Mouse (Mus musculus) hindbrain, embryonic 10.5 days (tissue): ENCODE results near the gene Lamb3. TPM values are rescaled to one million over a fixed set of nuclear protein-coding genes. Genes with fewer than 3 reads are reported as not detected.
A peak's percentile ranks its signal among the peaks of the same experiment; 100 is the strongest.

ENCODE experiments used
- DNase-seq: peaks from one replicate; pipeline ENCODE4 v3.0.0-alpha.2; 2017; ENCODE audit warnings: low spot score
- H3K27ac ChIP-seq: fragments of 300-500 bp; sonication (generic); 2 replicates; pipeline ENCODE4 v1.5.1; 2016; ENCODE audit warnings: mild to moderate bottlenecking, moderate library complexity
- H3K27me3 ChIP-seq: fragments of 300-500 bp; sonication (generic); 2 replicates; pipeline ENCODE4 v1.6.1; 2016; ENCODE audit warnings: mild to moderate bottlenecking; ENCODE audit not compliant: poor library complexity, insufficient read depth, severe bottlenecking
- H3K36me3 ChIP-seq: fragments of 300-500 bp; sonication (generic); 2 replicates; pipeline ENCODE4 v1.6.1; 2016; ENCODE audit warnings: mild to moderate bottlenecking, moderate library complexity
- H3K4me1 ChIP-seq: fragments of 300-500 bp; sonication (generic); replicated peaks from 2 replicates; pipeline ENCODE4 v1.6.1; 2016; ENCODE audit warnings: mild to moderate bottlenecking
- H3K4me3 ChIP-seq: fragments of 300-500 bp; sonication (generic); 2 replicates; pipeline ENCODE4 v1.5.1; 2016; ENCODE audit warnings: mild to moderate bottlenecking, moderate library complexity
- H3K9me3 ChIP-seq: fragments of 300-500 bp; sonication (generic); 2 replicates; pipeline ENCODE4 v1.6.1; 2016; ENCODE audit warnings: mild to moderate bottlenecking, moderate library complexity
- WGBS: fragments of 180-500 bp; shearing (Covaris S2); methylation state at CpG from one replicate; pipeline ENCODE4 v1.1.7; 2016; 5-methylcytosine and 5-hydroxymethylcytosine counted together
- polyA plus RNA-seq: library from polyadenylated mRNA; unstranded; fragments of >200 nt; fragmentation: Nextera tagmentation; extraction: Ambion mirVana; gene quantifications from 2 replicates; pipeline ENCODE4 v1.2.1, GENCODE M21; 2016

The Lamb3 gene
- polyA plus RNA-seq, 1 experiment from 2014 or later, result 0.46 TPM

DNA sequence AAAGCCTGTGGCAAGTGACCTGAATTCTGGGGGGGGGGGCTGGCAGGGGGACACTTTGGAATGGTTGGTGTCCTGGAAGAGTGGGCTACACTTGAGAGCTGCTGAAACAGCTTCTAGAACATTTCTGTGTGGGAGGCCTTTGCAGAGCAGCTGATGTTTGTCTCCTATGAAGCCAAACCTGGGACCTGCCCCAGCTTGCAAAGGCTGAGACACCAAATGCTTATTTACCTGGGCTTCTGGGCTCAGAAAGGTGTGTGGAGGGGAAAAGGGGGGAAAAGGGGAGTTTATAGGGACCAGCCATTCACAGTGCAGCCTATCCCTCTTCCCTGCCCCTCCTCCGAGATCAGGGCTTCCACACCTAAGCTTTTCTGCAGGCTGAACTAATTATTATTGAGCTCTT is 92.5 kb downstream of the Lamb3 start:
- H3K4me1 ChIP-seq, result peaks cover 16% of the 10 kb centered on the region
- no peak for DNase-seq
- 67% methylated on average over 1 of the region's 1 CpGs for WGBS
- no peaks in the 10 kb centered on the region for H3K9me3 ChIP-seq
- H3K36me3 ChIP-seq, result no peaks in the 10 kb centered on the region
- H3K27me3 ChIP-seq, result peaks cover 14% of the 10 kb centered on the region; the same call in 1 of the 2 replicates
- H3K27ac ChIP-seq, result no peak overlapping the region
- H3K4me3 ChIP-seq, result no peak overlapping the region

DNA sequence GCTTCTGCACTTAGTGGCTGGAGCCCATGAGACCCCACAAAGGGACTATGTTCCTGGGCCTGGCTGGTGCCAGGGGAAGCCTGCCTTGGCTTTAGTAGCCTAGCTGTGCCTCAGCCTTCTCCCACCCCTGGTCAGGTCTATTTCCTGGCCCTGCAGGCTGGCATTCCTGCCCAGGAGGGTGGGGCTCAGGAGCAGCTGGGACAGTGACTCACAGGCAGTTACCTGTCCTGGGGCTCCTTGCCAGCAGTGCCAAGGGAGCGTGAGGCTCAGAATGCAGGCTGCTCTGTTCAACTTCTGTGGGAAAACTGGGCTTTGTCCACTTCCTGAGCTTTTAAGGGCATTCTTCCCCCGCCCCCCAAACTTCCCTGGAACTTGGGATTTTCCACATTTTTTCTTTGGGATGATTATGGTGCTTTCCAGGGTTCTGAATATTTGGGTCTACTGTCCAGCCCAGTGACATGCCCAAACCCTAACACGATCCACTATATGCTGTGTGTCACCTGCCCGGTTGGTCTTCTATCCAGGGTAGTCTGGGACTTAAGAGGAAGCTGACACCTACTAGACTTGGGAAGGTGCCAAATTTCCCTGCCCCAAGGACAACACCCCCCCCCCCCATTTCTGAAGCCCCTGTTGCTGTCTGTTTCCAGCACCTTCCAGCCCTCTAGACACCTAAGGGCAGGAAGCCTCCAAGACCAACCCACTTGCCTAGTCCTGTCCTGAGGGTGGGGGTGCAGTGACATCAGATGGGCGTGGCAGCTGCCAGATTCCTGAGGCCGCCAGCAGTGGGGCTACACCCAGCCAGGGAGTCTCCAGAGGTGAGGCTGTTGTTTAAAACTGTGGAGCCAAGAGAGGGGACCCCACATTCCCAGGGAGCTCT is 94.0 kb downstream of the Lamb3 start:
- DNase-seq, result no peak
- H3K4me3 ChIP-seq, result no peak overlapping the region
- 71% methylated on average over 6 of the region's 6 CpGs for WGBS
- H3K27ac ChIP-seq, result 0 out of 2 replicates have a peak overlapping the region, but pooled peaks have one; percentile 19
- no peaks in the 10 kb centered on the region for H3K36me3 ChIP-seq
- peaks cover 28% of the 10 kb centered on the region for H3K4me1 ChIP-seq
- no peaks in the 10 kb centered on the region for H3K9me3 ChIP-seq
- H3K27me3 ChIP-seq, result peaks cover 14% of the 10 kb centered on the region; the same call in 1 of the 2 replicates

GRCm38 (mm10) chr1:193302093-193302405 is 94.5 kb downstream of the Lamb3 start:
- Histone ChIP-seq H3K4me1 (peaks cover 28% of the 10 kb centered on the region), H3K9me3 (no peaks in the 10 kb centered on the region), H3K27me3 (peaks cover 14% of the 10 kb centered on the region; the same call in 1 of the 2 replicates), H3K27ac (0 out of 2 replicates have a peak overlapping the region, but pooled peaks have one; percentile 19), H3K36me3 (no peaks in the 10 kb centered on the region), H3K4me3 (no peak overlapping the region)
- DNase-seq, result no peak
- WGBS, result 66% methylated on average over 8 of the region's 8 CpGs

- Histone ChIP-seq H3K4me1 (peaks cover 28% of the 10 kb centered on the region), H3K27ac (peak overlapping the region; percentile 13; the same call in 1 of the 2 replicates), H3K9me3 (no peaks in the 10 kb centered on the region), H3K4me3 (no peak overlapping the region), H3K36me3 (no peaks in the 10 kb centered on the region), H3K27me3 (peaks cover 14% of the 10 kb centered on the region; the same call in 1 of the 2 replicates)
- no peak for DNase-seq
- WGBS, result 65% methylated on average over 2 of the region's 2 CpGs
Observed at GRCm38 (mm10) chr1:193303096-193303495, 95.6 kb downstream of the Lamb3 start.

GRCm38 (mm10) chr1:193305386-193305785 is 97.9 kb downstream of the Lamb3 start:
- peak; percentile 50 for DNase-seq
- no peak overlapping the region for H3K4me3 ChIP-seq
- H3K27me3 ChIP-seq, result peaks cover 14% of the 10 kb centered on the region; the same call in 1 of the 2 replicates
- WGBS, result 23% methylated on average over 7 of the region's 7 CpGs
- H3K27ac ChIP-seq, result no peak overlapping the region
- H3K4me1 ChIP-seq, result peaks cover 28% of the 10 kb centered on the region
- H3K36me3 ChIP-seq, result no peaks in the 10 kb centered on the region
- H3K9me3 ChIP-seq, result no peaks in the 10 kb centered on the region

GRCm38 (mm10) chr1:193306832-193307231 is 99.3 kb downstream of the Lamb3 start:
- Histone ChIP-seq H3K4me3 (no peak overlapping the region), H3K27me3 (peaks cover 11% of the 10 kb centered on the region; the same call in 1 of the 2 replicates), H3K9me3 (no peaks in the 10 kb centered on the region), H3K36me3 (no peaks in the 10 kb centered on the region), H3K27ac (no peak overlapping the region), H3K4me1 (peaks cover 28% of the 10 kb centered on the region)
- WGBS, result 92% methylated on average over 2 of the region's 2 CpGs
- DNase-seq, result no peak

GRCm38 (mm10) chr1:193309785-193310518 is 102.5 kb downstream of the Lamb3 start:
- no peaks in the 10 kb centered on the region for H3K36me3 ChIP-seq
- no peaks in the 10 kb centered on the region for H3K9me3 ChIP-seq
- WGBS, result 69% methylated on average over 1 of the region's 1 CpGs
- H3K4me1 ChIP-seq, result peaks cover 12% of the 10 kb centered on the region; the same call in 1 of the 2 replicates
- no peaks in the 10 kb centered on the region for H3K27me3 ChIP-seq
- H3K4me3 ChIP-seq, result no peak overlapping the region
- no peak overlapping the region for H3K27ac ChIP-seq
- no peak for DNase-seq

GRCm38 (mm10) chr1:193310519-193311085 is 103.1 kb downstream of the Lamb3 start:
- Histone ChIP-seq H3K27ac (no peak overlapping the region), H3K27me3 (no peaks in the 10 kb centered on the region), H3K4me1 (0 out of 2 replicates have a peak, but pooled peaks cover 7% of the 10 kb centered on the region), H3K4me3 (no peak overlapping the region), H3K36me3 (no peaks in the 10 kb centered on the region), H3K9me3 (no peaks in the 10 kb centered on the region)
- no peak for DNase-seq
- 88% methylated on average over 3 of the region's 3 CpGs for WGBS

DNA sequence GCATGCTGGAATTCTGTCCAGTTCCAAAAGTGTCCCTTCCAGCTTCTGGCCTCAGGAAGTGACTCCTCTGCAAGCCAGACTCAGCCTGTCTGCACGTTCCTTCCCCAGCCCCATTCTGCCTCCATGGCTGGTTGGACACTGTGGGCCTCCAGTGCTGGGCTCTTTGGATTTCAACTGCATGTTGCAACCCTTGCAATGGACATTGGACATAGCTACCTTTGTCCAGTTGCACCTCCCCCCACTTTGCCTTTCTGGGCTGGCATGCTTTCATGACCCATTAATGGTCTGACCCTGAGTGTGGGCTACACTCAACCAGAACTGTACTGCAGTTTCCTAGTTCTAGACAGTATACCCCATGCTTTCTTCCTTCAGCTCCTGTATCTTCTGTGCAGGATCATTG is 104.1 kb downstream of the Lamb3 start:
- peaks cover 4% of the 10 kb centered on the region; the same call in 1 of the 2 replicates for H3K4me1 ChIP-seq
- H3K27ac ChIP-seq, result no peak overlapping the region
- H3K36me3 ChIP-seq, result no peaks in the 10 kb centered on the region
- no peak for DNase-seq
- no peaks in the 10 kb centered on the region for H3K27me3 ChIP-seq
- no peak overlapping the region for H3K4me3 ChIP-seq
- 64% methylated on average over 1 of the region's 1 CpGs for WGBS
- no peaks in the 10 kb centered on the region for H3K9me3 ChIP-seq

DNA sequence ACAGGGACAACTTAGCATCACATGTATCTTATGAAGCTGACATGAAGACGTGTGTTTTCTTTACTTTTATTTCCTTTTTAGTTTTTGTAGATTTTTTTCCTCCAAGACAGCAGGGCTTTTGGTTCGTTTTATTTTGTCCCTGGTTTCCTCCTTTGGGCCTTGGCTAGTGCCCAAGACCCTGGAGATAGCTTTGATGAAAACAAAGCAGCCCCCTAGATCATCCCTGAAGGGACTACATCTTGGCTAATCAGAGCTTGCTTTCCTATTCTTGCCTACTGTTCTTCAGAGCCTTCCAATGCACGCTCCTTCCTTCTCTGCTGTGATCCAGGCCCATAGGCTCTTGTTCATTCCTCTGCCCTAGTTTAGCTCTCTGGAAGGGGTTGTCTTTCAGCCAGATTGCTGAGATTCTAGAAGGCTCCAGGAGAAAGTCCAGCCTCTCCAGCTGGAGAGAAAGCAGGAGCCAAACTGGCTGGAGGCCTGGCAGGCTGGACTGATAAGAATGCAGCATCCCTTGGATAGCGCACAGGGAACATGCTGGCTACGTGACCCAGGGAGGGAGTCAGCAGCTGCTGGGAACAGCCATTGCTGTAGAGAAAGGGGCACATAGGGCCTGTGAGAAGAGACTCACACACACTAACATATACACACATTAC is 108.3 kb downstream of the Lamb3 start:
- WGBS, result 75% methylated on average over 5 of the region's 5 CpGs
- no peaks in the 10 kb centered on the region for H3K36me3 ChIP-seq
- no peak for DNase-seq

DNA sequence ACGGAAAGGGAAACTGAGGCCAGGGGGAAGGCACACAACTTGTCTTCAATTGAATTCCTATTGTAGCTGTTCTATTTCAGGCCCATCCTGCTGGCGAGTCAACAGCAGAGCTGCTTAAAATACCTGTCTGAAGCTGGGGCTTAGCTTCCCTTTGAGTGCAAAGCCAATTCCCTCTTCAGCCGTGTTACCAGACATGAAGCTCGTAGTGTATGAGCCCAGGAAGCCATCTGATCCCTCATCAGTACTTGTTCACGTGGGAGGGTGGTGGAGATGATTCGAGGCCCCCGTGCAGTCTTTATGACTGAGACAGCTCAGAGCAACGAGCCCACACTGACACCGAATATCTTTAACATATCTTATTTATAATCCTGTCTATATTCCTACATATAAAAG is 108.9 kb downstream of the Lamb3 start:
- H3K9me3 ChIP-seq, result no peaks in the 10 kb centered on the region
- no peak for DNase-seq
- H3K4me1 ChIP-seq, result peaks cover 11% of the 10 kb centered on the region
- no peak overlapping the region for H3K4me3 ChIP-seq
- no peaks in the 10 kb centered on the region for H3K36me3 ChIP-seq
- H3K27me3 ChIP-seq, result no peaks in the 10 kb centered on the region
- H3K27ac ChIP-seq, result 0 out of 2 replicates have a peak overlapping the region, but pooled peaks have one; percentile 59
- 88% methylated on average over 9 of the region's 9 CpGs for WGBS

More for the DNA sequence above, 108.3 kb downstream of the Lamb3 start:
- no peaks in the 10 kb centered on the region for H3K9me3 ChIP-seq
- peaks cover 11% of the 10 kb centered on the region for H3K4me1 ChIP-seq
- no peaks in the 10 kb centered on the region for H3K27me3 ChIP-seq
- H3K27ac ChIP-seq, result 0 out of 2 replicates have a peak overlapping the region, but pooled peaks have one; percentile 59
- no peak overlapping the region for H3K4me3 ChIP-seq

DNA sequence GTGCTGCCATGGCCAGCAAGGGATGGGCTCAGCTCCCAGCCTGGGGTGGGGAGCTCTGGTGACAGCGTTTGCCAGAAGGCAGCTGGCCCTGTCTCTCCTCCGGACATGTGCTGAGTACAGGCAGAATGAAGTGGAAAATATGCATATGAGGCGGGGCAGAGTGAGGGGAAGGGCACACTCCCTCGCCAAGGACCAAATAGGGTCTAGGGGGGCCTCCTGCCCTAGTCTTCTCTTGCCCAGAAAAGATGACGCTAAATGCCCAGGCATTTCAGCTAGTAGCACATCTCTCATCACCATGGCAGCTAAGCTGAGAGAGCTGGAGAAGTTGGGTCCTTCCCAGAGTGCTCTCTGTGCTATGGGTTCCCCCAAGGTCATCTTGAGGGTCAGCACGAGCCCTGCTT is 109.7 kb downstream of the Lamb3 start:
- Histone ChIP-seq H3K4me1 (peaks cover 11% of the 10 kb centered on the region), H3K27me3 (no peaks in the 10 kb centered on the region), H3K4me3 (no peak overlapping the region), H3K9me3 (no peaks in the 10 kb centered on the region), H3K27ac (peak overlapping the region; percentile 50; the same call in 1 of the 2 replicates), H3K36me3 (no peaks in the 10 kb centered on the region)
- no peak for DNase-seq
- 46% methylated on average over 6 of the region's 6 CpGs for WGBS
